Mouse (Mus musculus) limb, embryonic 15.5 days (tissue): Measurements from ENCODE around the gene Borcs5. TPM values are rescaled to one million over a fixed set of nuclear protein-coding genes. Genes with fewer than 3 reads are reported as not detected.

Experiments used
- ATAC-seq: fragments of 200-750 bp; cut with Nextera tagmentation; 2 replicates; pipeline ENCODE4 v1.8.0; 2017; ENCODE audit warnings: low read depth, moderate TSS enrichment; ENCODE audit not compliant: insufficient number of reproducible peaks, low FRiP score, low TSS enrichment
- H3K27ac ChIP-seq: fragments of 300-500 bp; sonication (generic); 2 replicates; pipeline ENCODE4 v1.5.1; 2015; ENCODE audit warnings: moderate library complexity, mild to moderate bottlenecking, inconsistent platforms
- H3K27me3 ChIP-seq: fragments of 300-500 bp; sonication (generic); 2 replicates; pipeline ENCODE4 v1.6.1; 2015; ENCODE audit warnings: inconsistent platforms
- H3K36me3 ChIP-seq: fragments of 300-500 bp; sonication (generic); 2 replicates; pipeline ENCODE4 v1.6.1; 2015; ENCODE audit warnings: inconsistent platforms
- H3K4me1 ChIP-seq: fragments of 300-500 bp; sonication (generic); 2 replicates; pipeline ENCODE4 v1.6.1; 2015; ENCODE audit warnings: inconsistent platforms
- H3K4me2 ChIP-seq: fragments of 300-500 bp; sonication (generic); 2 replicates; pipeline ENCODE4 v1.6.1; 2015; ENCODE audit warnings: mild to moderate bottlenecking, inconsistent platforms
- H3K4me3 ChIP-seq: fragments of 300-500 bp; sonication (generic); 2 replicates; pipeline ENCODE4 v1.5.1; 2015; ENCODE audit warnings: mild to moderate bottlenecking, inconsistent platforms
- H3K9ac ChIP-seq: fragments of 300-500 bp; sonication (generic); 2 replicates; pipeline ENCODE4 v1.6.1; 2015; ENCODE audit warnings: inconsistent platforms
- H3K9me3 ChIP-seq: fragments of 300-500 bp; sonication (generic); 2 replicates; pipeline ENCODE4 v1.6.1; 2016; ENCODE audit warnings: inconsistent platforms
- WGBS: fragments of 180-500 bp; shearing (Covaris S2); methylation state at CpG from one replicate; pipeline ENCODE4 v1.1.7; 2015; 5-methylcytosine and 5-hydroxymethylcytosine counted together
- polyA plus RNA-seq: library from polyadenylated mRNA; unstranded; fragments of >200 nt; fragmentation: Nextera tagmentation; extraction: Ambion mirVana; gene quantifications from 2 replicates; pipeline ENCODE4 v1.2.1, GENCODE M21; 2015

Gene Borcs5
- polyA plus RNA-seq, 1 experiment from 2014 or later = 20.9 TPM

GRCm38 (mm10) chr6:134702184-134702583 is 62.9 kb downstream of the Borcs5 start:
- WGBS = 95% methylated on average over 7 of the region's 7 CpGs
- no peak for ATAC-seq
- no peak overlapping the region for H3K9ac ChIP-seq
- no peaks in the 10 kb centered on the region for H3K36me3 ChIP-seq
- no peaks in the 10 kb centered on the region for H3K9me3 ChIP-seq
- no peak overlapping the region for H3K4me2 ChIP-seq
- H3K4me1 ChIP-seq = 0 out of 2 replicates have a peak, but pooled peaks cover 3% of the 10 kb centered on the region
- no peaks in the 10 kb centered on the region for H3K27me3 ChIP-seq
- no peak overlapping the region for H3K27ac ChIP-seq
- H3K4me3 ChIP-seq = no peak overlapping the region

- H3K4me3 ChIP-seq = no peak overlapping the region
- no peaks in the 10 kb centered on the region for H3K4me1 ChIP-seq
- H3K9ac ChIP-seq = no peak overlapping the region
- no peaks in the 10 kb centered on the region for H3K36me3 ChIP-seq
- no peak for ATAC-seq
- no peak overlapping the region for H3K4me2 ChIP-seq
- H3K27me3 ChIP-seq = no peaks in the 10 kb centered on the region
- 82% methylated on average over 4 of the region's 4 CpGs for WGBS
- H3K27ac ChIP-seq = no peak overlapping the region
- no peaks in the 10 kb centered on the region for H3K9me3 ChIP-seq
Measured at GRCm38 (mm10) chr6:134703053-134703690, 63.9 kb downstream of the Borcs5 start.

GRCm38 (mm10) chr6:134706467-134706866 is 67.2 kb downstream of the Borcs5 start:
- Histone ChIP-seq H3K27me3 (no peaks in the 10 kb centered on the region), H3K9me3 (no peaks in the 10 kb centered on the region), H3K4me1 (no peaks in the 10 kb centered on the region), H3K27ac (no peak overlapping the region), H3K4me3 (no peak overlapping the region), H3K36me3 (0 out of 2 replicates have a peak, but pooled peaks cover 11% of the 10 kb centered on the region), H3K4me2 (no peak overlapping the region), H3K9ac (no peak overlapping the region)
- 75% methylated on average over 4 of the region's 4 CpGs for WGBS
- ATAC-seq = no peak

- Histone ChIP-seq H3K27me3 (no peaks in the 10 kb centered on the region), H3K9ac (no peak overlapping the region), H3K36me3 (peaks cover 13% of the 10 kb centered on the region; the same call in 1 of the 2 replicates), H3K4me3 (no peak overlapping the region), H3K9me3 (no peaks in the 10 kb centered on the region), H3K4me1 (no peaks in the 10 kb centered on the region; the same call in 1 of the 2 replicates), H3K27ac (no peak overlapping the region), H3K4me2 (no peak overlapping the region)
- ATAC-seq = no peak
- 85% methylated on average over 15 of the region's 15 CpGs for WGBS
Measured at GRCm38 (mm10) chr6:134710020-134710419, 70.7 kb downstream of the Borcs5 start.

GRCm38 (mm10) chr6:134713321-134713720 is 74.0 kb downstream of the Borcs5 start:
- Histone ChIP-seq H3K36me3 (peaks cover 28% of the 10 kb centered on the region), H3K4me3 (no peak overlapping the region), H3K27me3 (no peaks in the 10 kb centered on the region), H3K9me3 (no peaks in the 10 kb centered on the region), H3K9ac (no peak overlapping the region), H3K27ac (no peak overlapping the region), H3K4me2 (no peak overlapping the region), H3K4me1 (no peaks in the 10 kb centered on the region; the same call in 1 of the 2 replicates)
- 33% methylated on average over 3 of the region's 3 CpGs for WGBS
- ATAC-seq = no peak

GRCm38 (mm10) chr6:134713897-134714296 is 74.6 kb downstream of the Borcs5 start:
- Histone ChIP-seq H3K4me3 (no peak overlapping the region), H3K27ac (no peak overlapping the region), H3K9me3 (no peaks in the 10 kb centered on the region), H3K4me2 (no peak overlapping the region), H3K4me1 (no peaks in the 10 kb centered on the region; the same call in 1 of the 2 replicates), H3K9ac (no peak overlapping the region), H3K27me3 (no peaks in the 10 kb centered on the region), H3K36me3 (peaks cover 33% of the 10 kb centered on the region)
- ATAC-seq = no peak
- 59% methylated on average over 1 of the region's 1 CpGs for WGBS

GRCm38 (mm10) chr6:134716168-134716587 is 76.9 kb downstream of the Borcs5 start:
- Histone ChIP-seq H3K36me3 (peaks cover 44% of the 10 kb centered on the region), H3K4me3 (no peak overlapping the region), H3K9me3 (no peaks in the 10 kb centered on the region), H3K4me2 (no peak overlapping the region), H3K27ac (no peak overlapping the region), H3K9ac (no peak overlapping the region), H3K4me1 (no peaks in the 10 kb centered on the region; the same call in 1 of the 2 replicates), H3K27me3 (no peaks in the 10 kb centered on the region)
- no peak; the same call in 1 of the 2 replicates for ATAC-seq
- WGBS = 80% methylated on average over 6 of the region's 6 CpGs

- H3K4me2 ChIP-seq = no peak overlapping the region
- H3K4me3 ChIP-seq = no peak overlapping the region
- no peak; the same call in 1 of the 2 replicates for ATAC-seq
- WGBS = 90% methylated on average over 20 of the region's 20 CpGs
- no peaks in the 10 kb centered on the region for H3K27me3 ChIP-seq
- H3K9ac ChIP-seq = no peak overlapping the region
- H3K9me3 ChIP-seq = no peaks in the 10 kb centered on the region
- H3K4me1 ChIP-seq = peaks cover 3% of the 10 kb centered on the region; the same call in 1 of the 2 replicates
- peaks cover 53% of the 10 kb centered on the region for H3K36me3 ChIP-seq
- no peak overlapping the region for H3K27ac ChIP-seq
Measured at GRCm38 (mm10) chr6:134717886-134718667, 78.8 kb downstream of the Borcs5 start.

- no peaks in the 10 kb centered on the region for H3K9me3 ChIP-seq
- H3K4me1 ChIP-seq = peaks cover 3% of the 10 kb centered on the region; the same call in 1 of the 2 replicates
- no peaks in the 10 kb centered on the region for H3K27me3 ChIP-seq
- no peak overlapping the region for H3K4me3 ChIP-seq
- H3K27ac ChIP-seq = no peak overlapping the region
- peaks cover 56% of the 10 kb centered on the region for H3K36me3 ChIP-seq
- H3K4me2 ChIP-seq = no peak overlapping the region
- ATAC-seq = no peak
- 88% methylated on average over 11 of the region's 11 CpGs for WGBS
- no peak overlapping the region for H3K9ac ChIP-seq
Measured at GRCm38 (mm10) chr6:134718668-134719065, 79.4 kb downstream of the Borcs5 start.

- H3K9ac ChIP-seq = no peak overlapping the region
- WGBS = 84% methylated on average over 5 of the region's 5 CpGs
- H3K36me3 ChIP-seq = peaks cover 60% of the 10 kb centered on the region
Measured at GRCm38 (mm10) chr6:134719156-134719555, 79.8 kb downstream of the Borcs5 start.

GRCm38 (mm10) chr6:134720150-134720549 is 80.8 kb downstream of the Borcs5 start:
- Histone ChIP-seq H3K4me2 (no peak overlapping the region), H3K27me3 (no peaks in the 10 kb centered on the region), H3K36me3 (peaks cover 63% of the 10 kb centered on the region), H3K27ac (no peak overlapping the region), H3K9ac (no peak overlapping the region), H3K4me1 (peaks cover 3% of the 10 kb centered on the region; the same call in 1 of the 2 replicates), H3K9me3 (no peaks in the 10 kb centered on the region), H3K4me3 (no peak overlapping the region)
- no peak for ATAC-seq
- 89% methylated on average over 5 of the region's 5 CpGs for WGBS

More at GRCm38 (mm10) chr6:134719156-134719555, 79.8 kb downstream of the Borcs5 start:
- Histone ChIP-seq H3K4me3 (no peak overlapping the region), H3K4me1 (peaks cover 3% of the 10 kb centered on the region; the same call in 1 of the 2 replicates), H3K27me3 (no peaks in the 10 kb centered on the region), H3K27ac (no peak overlapping the region), H3K4me2 (no peak overlapping the region), H3K9me3 (no peaks in the 10 kb centered on the region)
- no peak for ATAC-seq

- no peak overlapping the region for H3K27ac ChIP-seq
- no peak overlapping the region for H3K4me2 ChIP-seq
- H3K9ac ChIP-seq = no peak overlapping the region
- H3K27me3 ChIP-seq = no peaks in the 10 kb centered on the region
- no peak overlapping the region for H3K4me3 ChIP-seq
- 65% methylated on average over 6 of the region's 6 CpGs for WGBS
- ATAC-seq = no peak
- H3K36me3 ChIP-seq = peaks cover 70% of the 10 kb centered on the region
- H3K9me3 ChIP-seq = no peaks in the 10 kb centered on the region
- H3K4me1 ChIP-seq = peaks cover 3% of the 10 kb centered on the region; the same call in 1 of the 2 replicates
Measured at GRCm38 (mm10) chr6:134721729-134722269, 82.5 kb downstream of the Borcs5 start.
